Mouse (Mus musculus) spleen, adult 2 months (tissue): ENCODE data around the gene G6pdx. TPM values are rescaled to one million over a fixed set of nuclear protein-coding genes. Genes with fewer than 3 reads are reported as not detected.
A peak's percentile ranks its signal among the peaks of the same experiment; 100 is the strongest.

Experiments
- DNase-seq, 2 experiments: peaks; one replicate each; pipeline versions ENCODE4 v3.0.0 to v3.0.0-alpha.2; 2012 to 2021; ENCODE audit warnings: low spot score in 2 of 2, low read depth in 1 of 2
- H3K27ac ChIP-seq: fragments of 200-500 bp; 2 replicates; pipeline ENCODE4 v1.5.1; 2012; ENCODE audit warnings: low read length, inconsistent platforms; ENCODE audit not compliant: insufficient read depth
- H3K27me3 ChIP-seq: fragments of 200-500 bp; 2 replicates; pipeline ENCODE4 v1.6.1; 2012; ENCODE audit warnings: mild to moderate bottlenecking, moderate library complexity, low read length, inconsistent platforms; ENCODE audit not compliant: control insufficient read depth, insufficient read depth
- H3K36me3 ChIP-seq: fragments of 200-500 bp; 2 replicates; pipeline ENCODE4 v1.6.1; 2012; ENCODE audit warnings: mild to moderate bottlenecking, low read length, inconsistent platforms; ENCODE audit not compliant: control insufficient read depth, insufficient read depth
- H3K4me1 ChIP-seq: fragments of 200-500 bp; 2 replicates; pipeline ENCODE4 v1.6.1; 2011; ENCODE audit warnings: inconsistent platforms; ENCODE audit not compliant: control insufficient read depth, insufficient read depth, insufficient read length
- H3K4me3 ChIP-seq: fragments of 200-500 bp; 2 replicates; pipeline ENCODE4 v1.5.1; 2011; ENCODE audit warnings: mild to moderate bottlenecking, inconsistent platforms; ENCODE audit not compliant: insufficient read depth, insufficient read length; ENCODE audit errors: extremely low read depth
- CTCF ChIP-seq: fragments of 200-500 bp; IDR thresholded peaks from 2 replicates; pipeline ENCODE4 v1.5.1; 2011; ENCODE audit warnings: mild to moderate bottlenecking, inconsistent platforms; ENCODE audit not compliant: insufficient read depth, insufficient read length, insufficient replicate concordance; ENCODE audit errors: extremely low read depth
- POLR2A ChIP-seq: fragments of 200-500 bp; IDR thresholded peaks from 2 replicates; pipeline ENCODE4 v1.6.1; 2011; ENCODE audit warnings: low read depth, low read length, inconsistent platforms
- WGBS: fragments of 180-500 bp; shearing (Covaris S2); methylation state at CpG from one replicate; pipeline ENCODE4 v1.1.7; 2018; 5-methylcytosine and 5-hydroxymethylcytosine counted together
- polyA plus RNA-seq: library from polyadenylated mRNA; depleted of rRNA; stranded (reverse); fragments of >200 nt; gene quantifications from 2 replicates; pipeline ENCODE4 v1.2.3, GENCODE M21; 2012; rRNA removed

G6pdx gene
- 18.9 and 19.7 TPM in 2 replicates for polyA plus RNA-seq

GRCm38 (mm10) chrX:74428826-74429276 lies at the start of gene G6pdx:
TSS of gene G6pdx (minus strand) at chrX:74429194.
- DNase-seq: peak; percentile 80 to 85
- Histone ChIP-seq H3K27me3 (no peaks in the 10 kb centered on the region), H3K4me1 (no peaks in the 10 kb centered on the region; the same call in 1 of the 2 replicates), H3K4me3 (peak within 1 kb of the TSS; percentile 94), H3K27ac (peak within 1 kb of the TSS; percentile 93), H3K36me3 (no peaks in the 10 kb centered on the region)
- WGBS: 24% methylated on average over 25 of the region's 25 CpGs
- TF ChIP-seq POLR2A (peak; percentile 43), CTCF (no peak)

- H3K27me3 ChIP-seq: no peaks in the 10 kb centered on the region
- TF ChIP-seq POLR2A: no peak
- no peak for TF ChIP-seq CTCF
- WGBS: 16% methylated on average over 4 of the region's 4 CpGs
- no peaks in the 10 kb centered on the region for H3K4me1 ChIP-seq
- no peak overlapping the region for H3K4me3 ChIP-seq
- no peak for DNase-seq
- H3K27ac ChIP-seq: no peak overlapping the region
- peaks cover 1% of the 10 kb centered on the region; the same call in 1 of the 2 replicates for H3K36me3 ChIP-seq
These were observed 23.8 kb upstream of the G6pdx start for GRCm38 (mm10) chrX:74452773-74453172.

DNA sequence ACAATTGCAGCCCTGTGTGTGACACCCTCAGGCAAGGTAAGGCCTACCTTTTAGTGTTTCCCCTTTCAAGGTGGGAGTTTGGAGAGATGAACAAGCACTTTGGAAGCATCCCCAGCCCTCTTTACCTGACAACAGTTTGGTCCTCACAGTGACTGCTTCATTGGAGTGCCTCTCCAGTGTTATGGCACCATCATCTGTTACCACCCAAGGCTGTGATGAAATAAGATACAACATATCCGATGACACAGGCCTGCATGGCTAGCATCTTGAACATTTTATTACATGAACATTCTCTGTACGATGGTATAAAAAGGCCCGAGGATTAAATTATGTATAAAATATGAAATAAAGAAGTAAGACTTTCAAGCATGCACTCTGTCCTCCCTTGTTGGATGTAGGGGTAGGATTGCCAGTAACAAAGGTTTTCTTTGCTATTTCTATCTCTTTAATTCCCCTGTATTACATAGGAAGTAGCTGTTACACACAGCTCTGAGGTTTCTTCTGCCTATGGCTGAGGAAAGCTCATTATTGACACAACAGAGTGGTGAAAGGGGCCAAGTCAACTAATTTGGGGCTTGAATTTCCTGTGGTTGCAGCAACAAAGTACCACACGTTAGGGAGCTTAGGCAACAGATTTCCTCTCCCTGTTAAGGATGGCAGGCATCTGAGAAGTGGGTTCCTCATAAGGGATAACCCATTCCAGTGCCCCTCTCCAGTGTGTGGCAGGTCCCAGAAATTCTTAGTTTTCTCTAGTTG lies 22.3 kb upstream of the G6pdx start:
- H3K4me1 ChIP-seq: no peaks in the 10 kb centered on the region
- H3K27me3 ChIP-seq: no peaks in the 10 kb centered on the region
- H3K36me3 ChIP-seq: peaks cover 1% of the 10 kb centered on the region; the same call in 1 of the 2 replicates
- DNase-seq: no peak
- WGBS: 67% methylated on average over 4 of the region's 4 CpGs
- H3K4me3 ChIP-seq: no peak overlapping the region
- no peak overlapping the region for H3K27ac ChIP-seq
- TF ChIP-seq CTCF: no peak
- TF ChIP-seq POLR2A: no peak

GRCm38 (mm10) chrX:74429290-74429821 lies 362 bp upstream of the G6pdx start:
- no peaks in the 10 kb centered on the region for H3K27me3 ChIP-seq
- H3K4me3 ChIP-seq: peak overlapping the region; percentile 94
- H3K27ac ChIP-seq: peak overlapping the region; percentile 93
- peak; percentile 45 for TF ChIP-seq POLR2A
- TF ChIP-seq CTCF: no peak
- peaks cover 4% of the 10 kb centered on the region for H3K36me3 ChIP-seq
- peak; percentile 62 for DNase-seq
- 26% methylated on average over 22 of the region's 22 CpGs for WGBS
- no peaks in the 10 kb centered on the region; the same call in 1 of the 2 replicates for H3K4me1 ChIP-seq

DNA sequence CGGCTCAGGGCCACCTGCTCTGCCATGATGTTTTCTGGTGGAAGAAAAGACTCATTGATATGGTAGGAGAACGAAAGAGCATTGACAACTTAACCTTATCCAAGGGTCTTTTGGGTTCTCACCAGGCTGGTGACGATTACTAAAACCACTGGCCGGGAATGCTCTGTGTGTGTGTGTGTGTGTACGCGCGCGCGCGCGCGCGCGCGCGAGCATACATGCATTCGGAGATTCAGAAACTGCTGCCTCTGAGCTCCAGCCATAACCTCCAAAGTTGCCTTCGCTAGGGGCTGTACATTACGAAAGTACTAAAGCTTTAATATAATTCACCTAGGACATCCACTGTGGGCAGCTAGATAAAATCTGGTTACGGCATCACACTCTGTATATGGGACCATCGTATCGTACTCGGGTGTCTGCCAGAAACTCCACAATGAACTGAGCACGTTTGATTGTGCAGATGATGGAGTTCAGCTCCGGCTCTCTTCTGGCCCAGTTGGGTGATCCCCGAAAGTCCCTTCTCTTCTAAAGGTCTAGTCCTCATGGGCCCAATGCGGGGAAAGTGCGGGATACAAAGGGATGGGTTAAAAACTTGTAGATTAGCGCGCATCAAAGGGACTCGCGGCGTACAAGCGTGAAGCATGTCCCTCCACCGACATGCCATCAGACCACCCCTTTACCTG lies 708 bp downstream of the G6pdx start:
- no peak for DNase-seq
- peak overlapping the region; percentile 93 for H3K27ac ChIP-seq
- no peaks in the 10 kb centered on the region; the same call in 1 of the 2 replicates for H3K4me1 ChIP-seq
- peak overlapping the region; percentile 94 for H3K4me3 ChIP-seq
- H3K27me3 ChIP-seq: no peaks in the 10 kb centered on the region
- 32% methylated on average over 35 of the region's 35 CpGs for WGBS
- H3K36me3 ChIP-seq: no peaks in the 10 kb centered on the region
- TF ChIP-seq POLR2A: no peak
- no peak for TF ChIP-seq CTCF

DNA sequence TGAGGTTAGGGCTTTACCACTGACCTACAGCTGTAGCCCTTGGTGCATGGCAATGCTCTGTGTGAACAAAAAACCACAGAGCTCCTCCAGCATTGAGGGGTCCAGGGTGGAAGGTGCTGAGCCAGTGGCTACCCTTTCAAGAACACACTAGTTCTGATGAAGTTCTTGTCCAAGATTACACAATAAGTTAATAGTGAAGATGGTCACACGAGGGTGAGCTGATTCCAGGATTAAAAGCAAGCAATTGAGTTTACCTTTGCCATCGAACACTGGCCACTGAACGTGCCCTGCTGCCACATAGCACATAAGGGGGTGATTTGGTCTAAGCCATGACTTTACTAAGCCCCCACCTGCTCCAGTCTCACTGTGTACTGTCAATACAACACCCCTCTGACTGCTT lies 1.9 kb downstream of the G6pdx start:
- WGBS: 78% methylated on average over 3 of the region's 3 CpGs
- TF ChIP-seq CTCF: no peak
- TF ChIP-seq POLR2A: no peak
- Histone ChIP-seq H3K4me3 (no peak overlapping the region), H3K4me1 (no peaks in the 10 kb centered on the region; the same call in 1 of the 2 replicates), H3K27me3 (no peaks in the 10 kb centered on the region), H3K27ac (no peak overlapping the region; the same call in 1 of the 2 replicates), H3K36me3 (no peaks in the 10 kb centered on the region)
- no peak for DNase-seq
